Mouse (Mus musculus) heart, postnatal 36 days (tissue): ENCODE results near the gene Endov. TPM values are rescaled to one million over a fixed set of nuclear protein-coding genes. Genes with fewer than 3 reads are reported as not detected.

Experiments used
- DNase-seq, 2 experiments: peaks; one replicate each; pipeline ENCODE4 v3.0.0; 2021 to 2022
- intact Hi-C: fragments of 180-260 bp; cut with DNase I; formaldehyde crosslinking; loops from one replicate; pipeline ENCODE4 v1.15.1; 2025
- total RNA-seq, 2 experiments: library from RNA; stranded (reverse); gene quantifications; 2 replicates each; pipeline ENCODE4 v1.2.3; 2021

The Endov gene
- 1 to 10 TPM; 8.0 TPM for total RNA-seq

- peak; percentile 99 to 100 for DNase-seq
- intact Hi-C loops: loop anchor here (5.0 kb wide), 2 partner anchors 111 to 154 kb away; partner anchors contain the start of gene Rptor
Observed at GRCm38 (mm10) chr11:119490861-119491689, at the start of gene Endov. TSS of gene Endov (plus strand) at chr11:119491347.

DNA sequence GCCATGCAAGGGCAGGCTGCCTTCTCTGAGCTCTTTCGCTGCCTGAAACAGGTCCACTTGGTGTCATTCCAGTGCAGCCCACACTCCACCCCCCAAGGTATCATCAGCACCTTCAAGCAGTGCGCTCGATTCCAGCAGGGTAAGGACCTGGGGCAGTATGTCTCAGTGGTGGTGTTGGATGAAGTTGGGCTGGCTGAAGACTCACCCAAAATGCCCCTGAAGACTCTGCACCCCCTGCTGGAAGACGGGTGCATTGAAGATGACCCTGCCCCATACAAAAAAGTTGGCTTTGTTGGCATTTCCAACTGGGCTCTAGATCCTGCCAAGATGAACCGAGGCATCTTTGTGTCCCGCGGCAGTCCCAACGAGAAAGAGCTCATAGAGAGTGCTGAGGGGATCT lies 48.9 kb upstream of the Endov start:
- intact Hi-C loops: no loop called here
- DNase-seq: no peak

DNA sequence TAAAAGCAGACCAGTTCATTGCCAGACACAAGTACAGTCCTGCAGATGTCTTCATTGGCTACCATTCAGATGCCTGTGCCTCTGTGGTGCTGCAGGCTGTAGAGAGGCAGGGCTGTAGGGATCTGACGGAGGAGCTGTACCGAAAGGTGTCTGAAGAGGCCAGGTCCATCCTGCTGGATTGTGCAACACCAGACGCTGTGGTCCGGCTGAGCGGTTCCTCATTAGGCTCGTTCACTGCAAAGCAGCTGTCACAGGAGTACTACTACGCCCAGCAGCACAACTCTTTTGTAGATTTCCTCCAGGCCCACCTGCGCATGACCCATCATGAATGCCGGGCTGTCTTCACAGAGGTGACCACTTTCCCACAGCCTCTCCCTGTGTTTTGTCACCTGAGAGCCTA lies 47.7 kb upstream of the Endov start:
- intact Hi-C loops: no loop called here
- DNase-seq: no peak

DNA sequence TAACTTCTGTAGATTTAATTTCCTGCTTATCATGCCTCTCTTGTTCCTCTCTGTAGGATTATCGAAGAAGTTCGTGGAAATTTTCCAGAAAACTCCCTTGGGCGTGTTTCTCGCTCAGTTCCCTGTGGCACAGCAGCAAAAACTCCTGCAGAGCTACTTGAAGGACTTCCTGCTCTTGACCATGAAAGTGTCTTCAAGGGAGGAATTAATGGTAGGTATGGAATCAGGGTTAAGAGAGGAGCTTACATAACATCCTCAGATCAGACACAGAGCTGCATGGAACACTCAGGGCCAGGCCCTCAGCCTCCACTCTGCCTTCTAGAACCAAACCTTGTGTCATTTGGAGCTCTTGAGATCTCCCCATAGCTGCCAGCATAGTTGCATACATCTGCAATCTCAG lies 35.0 kb upstream of the Endov start:
- DNase-seq: no peak

GRCm38 (mm10) chr11:119477876-119478275 lies 13.3 kb upstream of the Endov start:
- no peak for DNase-seq
- intact Hi-C loops: no loop called here

More for the DNA sequence above, 35.0 kb upstream of the Endov start:
- intact Hi-C loops: no loop called here

DNA sequence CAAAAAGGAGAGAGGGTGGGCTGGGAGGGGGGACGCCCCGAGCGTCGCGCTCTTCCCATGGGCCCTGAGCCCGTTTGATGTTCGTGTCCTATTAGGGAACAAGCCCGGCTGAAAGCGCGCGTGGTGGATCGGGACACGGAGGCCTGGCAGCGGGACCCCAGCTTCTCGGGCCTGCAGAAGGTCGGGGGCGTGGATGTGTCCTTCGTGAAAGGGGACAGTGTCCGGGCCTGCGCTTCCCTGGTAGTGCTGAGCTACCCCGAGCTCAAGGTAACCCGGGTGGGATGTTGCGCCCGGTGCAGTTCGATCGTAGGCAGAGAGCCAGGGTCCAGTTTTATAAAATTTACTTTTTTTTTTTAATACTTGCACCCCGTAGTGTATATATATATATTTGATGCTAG lies 542 bp downstream of the Endov start:
- no peak for DNase-seq

GRCm38 (mm10) chr11:119492830-119493229 lies 1.7 kb downstream of the Endov start:
- DNase-seq: no peak
- intact Hi-C loops: loop anchor here (5.0 kb wide), 2 partner anchors 109 to 156 kb away; partner anchors contain the start of gene Rptor

More for the DNA sequence above, 542 bp downstream of the Endov start:
- intact Hi-C loops: loop anchor here (5.0 kb wide), 2 partner anchors 111 to 154 kb away; partner anchors contain the start of gene Rptor

- no peak for DNase-seq
- intact Hi-C loops: loop anchor here (5.0 kb wide), 2 partner anchors 109 to 156 kb away; partner anchors contain the start of gene Rptor
Observed at GRCm38 (mm10) chr11:119493516-119493915, 2.4 kb downstream of the Endov start.

DNA sequence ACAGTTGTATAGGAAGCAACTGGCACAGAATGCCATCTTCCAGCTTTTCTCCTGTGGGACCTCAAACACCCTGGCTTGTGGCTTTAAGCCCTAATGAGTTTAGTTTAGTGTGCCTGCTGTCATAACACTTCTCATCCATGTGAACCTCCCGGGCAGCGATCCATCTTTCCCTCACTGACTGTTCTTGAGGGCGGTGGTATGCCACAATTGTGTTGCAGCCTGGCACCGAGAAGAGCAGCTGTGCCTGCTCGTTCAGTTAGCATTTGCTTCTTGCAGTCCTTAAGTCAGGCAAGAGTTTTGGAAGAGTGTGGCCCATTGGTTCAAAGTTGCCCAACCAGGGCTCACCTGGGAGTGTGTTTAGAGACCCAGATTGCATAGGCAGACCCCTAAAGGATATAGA lies 5.0 kb downstream of the Endov start:
- no peak for DNase-seq
- intact Hi-C loops: no loop called here

GRCm38 (mm10) chr11:119497451-119497850 lies 6.3 kb downstream of the Endov start:
- intact Hi-C loops: no loop called here

GRCm38 (mm10) chr11:119499297-119499696 lies 8.2 kb downstream of the Endov start:
- DNase-seq: no peak

More at GRCm38 (mm10) chr11:119497451-119497850, 6.3 kb downstream of the Endov start:
- DNase-seq: no peak

DNA sequence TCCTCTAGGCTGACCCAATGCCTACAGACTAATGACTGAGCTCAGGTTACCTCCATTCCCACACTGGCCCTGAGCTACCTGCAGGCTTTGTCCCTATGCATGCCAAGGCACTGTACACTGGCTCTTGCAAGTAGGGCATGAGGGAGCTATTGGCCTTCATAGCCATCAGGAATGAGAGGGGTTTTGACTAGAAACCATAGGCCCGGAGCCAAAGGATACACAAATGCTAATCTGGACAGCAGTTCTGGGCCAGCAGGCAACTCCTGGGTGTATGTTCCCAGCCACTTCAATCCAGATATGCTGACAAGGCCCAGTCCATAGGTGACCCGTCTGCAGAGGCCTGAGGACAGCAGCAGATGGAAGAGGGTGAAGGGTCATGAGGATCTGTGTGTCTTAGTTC lies 8.9 kb downstream of the Endov start:
- DNase-seq: no peak
- intact Hi-C loops: loop anchor here (5.0 kb wide), 3 partner anchors 282 to 492 kb away; no protein-coding TSS in a partner anchor

More at GRCm38 (mm10) chr11:119499297-119499696, 8.2 kb downstream of the Endov start:
- intact Hi-C loops: no loop called here

- intact Hi-C loops: loop anchor here (1.0 to 5.0 kb wide), 5 partner anchors 115 to 489 kb away; no protein-coding TSS in a partner anchor
- DNase-seq: peak; percentile 74 to 80
Observed at GRCm38 (mm10) chr11:119503675-119504074, 12.5 kb downstream of the Endov start.

DNA sequence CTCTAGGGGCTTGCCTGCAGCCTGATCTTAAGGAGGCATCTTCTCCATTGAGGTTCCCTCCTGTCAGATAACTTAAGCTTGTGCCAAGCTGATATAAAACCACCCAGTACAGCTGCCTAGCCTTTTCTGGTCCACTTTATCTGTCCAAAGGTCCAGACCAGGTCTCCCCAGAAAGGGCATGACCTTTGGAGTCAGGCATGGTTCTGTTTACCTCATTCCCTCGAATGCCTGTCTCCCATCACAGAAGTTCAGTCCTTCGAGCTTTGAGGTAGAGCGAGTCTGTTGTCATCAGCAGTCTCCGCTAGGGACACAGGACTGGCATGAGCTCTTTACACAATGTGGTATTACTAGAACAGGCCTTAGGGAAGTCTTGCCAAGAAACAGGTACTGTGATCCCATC lies 15.2 kb downstream of the Endov start:
- intact Hi-C loops: no loop called here
- no peak for DNase-seq

DNA sequence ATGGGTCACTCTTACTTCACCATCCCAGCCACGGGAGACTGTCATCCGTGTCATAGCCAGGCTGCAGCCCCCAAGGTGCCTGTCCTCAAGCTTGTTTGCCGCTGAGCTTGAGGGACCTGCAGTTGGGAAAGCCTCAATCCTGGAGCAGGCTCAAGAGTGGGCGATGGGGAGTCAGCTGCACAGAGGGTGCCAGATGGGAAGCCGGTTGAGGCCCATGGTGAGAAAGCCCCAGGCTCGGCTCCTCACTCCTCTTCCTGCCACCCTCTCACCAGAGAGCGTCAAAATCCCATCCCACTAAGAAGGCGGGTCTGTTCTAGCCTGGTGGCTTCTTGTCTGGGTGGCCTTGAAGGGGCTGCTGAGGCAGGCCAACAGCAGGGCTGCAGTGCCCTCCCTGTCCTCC lies 16.6 kb downstream of the Endov start:
- intact Hi-C loops: no loop called here
- no peak for DNase-seq

GRCm38 (mm10) chr11:119509165-119509776 lies 18.1 kb downstream of the Endov start:
- intact Hi-C loops: no loop called here
- DNase-seq: no peak

- intact Hi-C loops: loop anchor here (5.0 kb wide), 1 partner anchor 254 kb away; no protein-coding TSS in a partner anchor
- no peak for DNase-seq
Observed at GRCm38 (mm10) chr11:119513038-119513659, 22.0 kb downstream of the Endov start.

- no peak for DNase-seq
- intact Hi-C loops: loop anchor here (5.0 kb wide), 1 partner anchor 253 kb away; no protein-coding TSS in a partner anchor
Observed at GRCm38 (mm10) chr11:119514108-119514860, 23.1 kb downstream of the Endov start.

DNA sequence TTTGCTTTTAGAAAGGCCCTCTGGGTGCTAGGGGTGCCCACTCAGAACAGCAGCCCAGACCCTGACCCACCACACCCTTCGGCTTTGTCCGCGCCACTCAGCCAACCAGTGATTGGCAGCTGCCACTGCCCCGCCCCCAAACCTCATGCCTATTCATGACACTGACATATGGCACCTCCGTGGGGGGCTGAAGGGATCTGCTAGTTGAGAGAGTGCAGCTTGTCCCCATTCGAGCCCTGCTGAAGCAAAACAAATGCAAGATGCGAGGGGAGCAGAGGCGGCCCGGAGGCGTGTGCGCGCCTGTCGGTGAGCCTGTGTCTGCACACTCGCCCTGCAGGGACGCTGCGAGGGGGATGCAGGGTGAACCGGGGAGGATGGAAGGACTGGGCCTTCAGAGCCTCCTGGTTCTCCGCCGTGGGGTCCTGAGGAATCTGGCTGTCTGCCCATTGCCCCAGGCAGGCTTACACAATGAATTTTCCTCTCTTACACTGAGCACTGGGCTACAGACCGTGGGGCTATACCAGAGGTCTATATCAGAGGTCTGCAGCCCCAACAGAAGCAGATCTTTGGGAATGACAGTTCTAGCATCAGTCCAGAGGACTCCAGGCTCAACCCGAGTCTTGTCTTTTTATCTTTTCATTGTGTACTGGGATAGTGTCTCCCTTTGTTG lies 24.0 kb downstream of the Endov start:
- intact Hi-C loops: loop anchor here (5.0 kb wide), 1 partner anchor 252 kb away; no protein-coding TSS in a partner anchor
- no peak for DNase-seq
